Mouse (Mus musculus): Measurements from ENCODE around the gene Map4k3. TPM values are rescaled to one million over a fixed set of nuclear protein-coding genes. Genes with fewer than 3 reads are reported as not detected.

The Map4k3 gene
- polyA plus RNA-seq, 1 experiment from 2014 or later: 13.9 TPM

DNA sequence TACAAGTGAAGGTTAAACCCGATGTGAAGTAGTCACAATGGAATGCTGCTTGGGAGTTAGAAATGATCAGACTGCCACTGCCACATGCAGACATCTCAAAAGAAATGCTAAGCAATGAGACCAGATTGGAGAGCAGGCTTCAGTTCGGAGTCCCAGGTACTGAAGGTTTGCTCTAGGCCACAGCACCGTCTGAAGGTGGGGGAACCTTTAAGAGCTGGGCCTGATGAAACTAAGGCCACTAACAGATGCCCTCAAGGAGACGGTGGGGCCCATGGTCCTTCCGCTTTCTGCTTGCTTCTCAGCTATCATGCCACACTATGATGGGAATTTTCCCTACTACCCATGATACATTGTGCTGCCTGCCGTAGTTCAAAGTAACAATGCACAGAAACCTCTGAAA is 32.1 kb downstream of the Map4k3 start:
- Histone ChIP-seq H3K9me3 (no peaks in the 10 kb centered on the region), H3K4me3 (no peak overlapping the region), H3K27me3 (ENCODE audit: poor library complexity, severe bottlenecking) (no peaks in the 10 kb centered on the region), H3K27ac (no peak overlapping the region), H3K4me1 (peaks cover 22% of the 10 kb centered on the region), H3K36me3 (replicated peaks) (peaks cover 3% of the 10 kb centered on the region; the same call in 1 of the 2 replicates)
- DNase-seq (ENCODE audit: extremely low spot score, low spot score): no peak
- WGBS: 92% methylated on average over 6 of the region's 6 CpGs

DNA sequence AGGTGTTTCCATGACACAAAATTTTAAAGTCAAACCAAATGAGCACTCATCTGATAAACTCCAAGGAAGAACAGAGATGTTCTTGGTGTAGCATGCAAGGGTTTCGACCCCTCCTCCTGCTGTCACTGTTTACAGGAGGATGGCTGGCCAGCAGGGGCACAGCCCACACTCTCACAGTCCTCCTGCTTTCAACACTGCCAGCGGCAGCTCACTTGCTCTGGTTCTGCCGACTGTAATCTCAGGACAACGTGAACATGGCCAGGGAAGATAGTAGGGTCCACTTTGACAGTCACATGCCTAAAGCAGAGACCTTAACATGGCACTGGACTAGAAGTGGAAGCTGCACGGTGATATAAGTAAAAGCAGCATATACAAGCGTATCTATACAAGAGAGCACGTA is 34.6 kb downstream of the Map4k3 start:
- H3K4me3 ChIP-seq: no peak overlapping the region

GRCm38 (mm10) chr17:80692183-80692582 is 36.1 kb downstream of the Map4k3 start:
- no peak overlapping the region for H3K4me3 ChIP-seq
- no peak for DNase-seq (ENCODE audit: extremely low spot score, low spot score)
- H3K4me1 ChIP-seq: peaks cover 12% of the 10 kb centered on the region; the same call in 1 of the 2 replicates
- H3K27me3 ChIP-seq (ENCODE audit: poor library complexity, severe bottlenecking): no peaks in the 10 kb centered on the region
- no peak overlapping the region for H3K27ac ChIP-seq
- no peaks in the 10 kb centered on the region for H3K9me3 ChIP-seq
- WGBS: 93% methylated on average over 13 of the region's 13 CpGs
- peaks cover 3% of the 10 kb centered on the region; the same call in 1 of the 2 replicates for H3K36me3 ChIP-seq (replicated peaks)

More for the DNA sequence above, 34.6 kb downstream of the Map4k3 start:
- H3K9me3 ChIP-seq: no peaks in the 10 kb centered on the region
- WGBS: 77% methylated on average over 7 of the region's 7 CpGs
- no peak overlapping the region for H3K27ac ChIP-seq
- DNase-seq (ENCODE audit: extremely low spot score, low spot score): no peak
- peaks cover 3% of the 10 kb centered on the region; the same call in 1 of the 2 replicates for H3K36me3 ChIP-seq (replicated peaks)
- no peaks in the 10 kb centered on the region for H3K27me3 ChIP-seq (ENCODE audit: poor library complexity, severe bottlenecking)
- H3K4me1 ChIP-seq: peaks cover 18% of the 10 kb centered on the region

DNA sequence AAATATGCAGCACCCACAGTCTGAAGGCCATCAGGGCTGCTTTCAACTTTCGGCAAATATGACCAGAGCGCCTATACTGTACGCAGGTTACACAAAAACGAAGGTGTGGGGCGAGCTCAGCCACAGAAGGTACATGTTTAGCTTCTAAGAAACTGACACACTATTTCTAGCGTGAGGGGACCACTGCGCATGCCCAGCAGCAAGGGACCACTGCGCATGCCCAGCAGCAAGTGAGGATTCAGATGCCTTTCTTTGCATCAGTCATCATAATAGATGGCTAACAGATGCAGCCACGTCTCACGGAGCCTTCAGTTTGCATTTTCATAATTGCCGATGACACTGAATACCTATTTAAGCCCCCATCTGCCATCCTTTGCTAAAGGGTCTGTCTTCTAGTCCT is 39.6 kb downstream of the Map4k3 start:
- DNase-seq (ENCODE audit: extremely low spot score, low spot score): no peak
- WGBS: 96% methylated on average over 11 of the region's 11 CpGs
- Histone ChIP-seq H3K27me3 (ENCODE audit: poor library complexity, severe bottlenecking) (no peaks in the 10 kb centered on the region), H3K4me1 (peaks cover 14% of the 10 kb centered on the region), H3K4me3 (no peak overlapping the region), H3K9me3 (no peaks in the 10 kb centered on the region), H3K27ac (no peak overlapping the region), H3K36me3 (replicated peaks) (no peaks in the 10 kb centered on the region)

- no peak overlapping the region for H3K4me3 ChIP-seq
- no peaks in the 10 kb centered on the region for H3K36me3 ChIP-seq (replicated peaks)
- no peak overlapping the region for H3K27ac ChIP-seq
- no peaks in the 10 kb centered on the region for H3K27me3 ChIP-seq (ENCODE audit: poor library complexity, severe bottlenecking)
- no peaks in the 10 kb centered on the region for H3K9me3 ChIP-seq
- WGBS: 91% methylated on average over 5 of the region's 5 CpGs
- no peak for DNase-seq (ENCODE audit: extremely low spot score, low spot score)
- H3K4me1 ChIP-seq: peaks cover 17% of the 10 kb centered on the region
Observed at GRCm38 (mm10) chr17:80686066-80686465, 42.2 kb downstream of the Map4k3 start.

- Histone ChIP-seq H3K36me3 (replicated peaks) (0 out of 2 replicates have a peak, but pooled peaks cover 2% of the 10 kb centered on the region), H3K4me1 (peaks cover 17% of the 10 kb centered on the region), H3K9me3 (no peaks in the 10 kb centered on the region), H3K4me3 (no peak overlapping the region), H3K27me3 (ENCODE audit: poor library complexity, severe bottlenecking) (no peaks in the 10 kb centered on the region), H3K27ac (no peak overlapping the region)
- no peak for DNase-seq (ENCODE audit: extremely low spot score, low spot score)
- 54% methylated on average over 6 of the region's 6 CpGs for WGBS
Observed at GRCm38 (mm10) chr17:80683821-80684576, 44.3 kb downstream of the Map4k3 start.

DNA sequence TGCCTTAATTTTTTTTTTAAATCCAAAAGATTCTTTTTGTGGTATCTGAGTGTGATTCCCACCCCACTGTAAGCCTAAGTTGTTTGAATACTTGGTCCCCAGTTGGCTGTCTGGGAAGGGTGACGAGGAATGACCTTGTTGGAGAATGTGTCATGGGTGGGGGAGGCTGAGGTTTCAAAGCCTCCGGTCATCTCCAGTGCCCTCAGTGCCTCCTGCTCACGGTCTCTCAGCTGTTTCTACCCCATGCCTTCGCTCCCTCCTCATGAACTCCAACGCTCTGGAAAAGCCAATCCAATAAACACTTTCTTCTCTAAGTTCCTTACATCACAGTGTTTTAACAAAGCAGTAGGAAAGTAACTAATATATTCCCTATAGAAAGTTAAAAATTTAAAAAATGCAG is 45.2 kb downstream of the Map4k3 start:
- H3K4me1 ChIP-seq: peaks cover 17% of the 10 kb centered on the region
- H3K27me3 ChIP-seq (ENCODE audit: poor library complexity, severe bottlenecking): no peaks in the 10 kb centered on the region
- H3K4me3 ChIP-seq: no peak overlapping the region
- no peak overlapping the region for H3K27ac ChIP-seq
- 89% methylated on average over 5 of the region's 5 CpGs for WGBS
- 0 out of 2 replicates have a peak, but pooled peaks cover 5% of the 10 kb centered on the region for H3K36me3 ChIP-seq (replicated peaks)
- no peaks in the 10 kb centered on the region for H3K9me3 ChIP-seq
- DNase-seq (ENCODE audit: extremely low spot score, low spot score): no peak

DNA sequence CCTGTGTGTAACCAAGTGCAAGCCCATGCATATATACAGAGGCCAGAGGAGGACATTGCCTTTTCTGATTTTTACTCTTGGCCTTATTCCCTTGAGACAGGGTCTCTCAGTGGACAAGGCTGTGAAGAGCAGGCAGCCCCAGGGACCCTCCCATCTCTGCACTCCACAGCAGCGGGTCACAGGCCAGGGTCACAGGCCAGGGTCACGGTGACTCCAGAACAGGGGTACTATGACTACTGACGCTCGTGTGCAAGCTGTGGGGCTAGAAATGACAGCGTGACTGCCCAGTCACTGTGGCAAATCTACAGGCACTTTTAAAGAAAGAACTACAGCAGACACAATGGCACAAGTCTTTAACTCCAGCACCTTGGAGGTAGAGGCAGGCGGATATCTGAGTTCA is 50.1 kb downstream of the Map4k3 start:
- H3K9me3 ChIP-seq: no peaks in the 10 kb centered on the region
- H3K36me3 ChIP-seq (replicated peaks): 0 out of 2 replicates have a peak, but pooled peaks cover 5% of the 10 kb centered on the region
- no peak overlapping the region for H3K27ac ChIP-seq
- H3K4me3 ChIP-seq: no peak overlapping the region
- no peaks in the 10 kb centered on the region; the same call in 1 of the 2 replicates for H3K4me1 ChIP-seq
- 78% methylated on average over 6 of the region's 6 CpGs for WGBS
- no peak for DNase-seq (ENCODE audit: extremely low spot score, low spot score)
- no peaks in the 10 kb centered on the region for H3K27me3 ChIP-seq (ENCODE audit: poor library complexity, severe bottlenecking)

DNA sequence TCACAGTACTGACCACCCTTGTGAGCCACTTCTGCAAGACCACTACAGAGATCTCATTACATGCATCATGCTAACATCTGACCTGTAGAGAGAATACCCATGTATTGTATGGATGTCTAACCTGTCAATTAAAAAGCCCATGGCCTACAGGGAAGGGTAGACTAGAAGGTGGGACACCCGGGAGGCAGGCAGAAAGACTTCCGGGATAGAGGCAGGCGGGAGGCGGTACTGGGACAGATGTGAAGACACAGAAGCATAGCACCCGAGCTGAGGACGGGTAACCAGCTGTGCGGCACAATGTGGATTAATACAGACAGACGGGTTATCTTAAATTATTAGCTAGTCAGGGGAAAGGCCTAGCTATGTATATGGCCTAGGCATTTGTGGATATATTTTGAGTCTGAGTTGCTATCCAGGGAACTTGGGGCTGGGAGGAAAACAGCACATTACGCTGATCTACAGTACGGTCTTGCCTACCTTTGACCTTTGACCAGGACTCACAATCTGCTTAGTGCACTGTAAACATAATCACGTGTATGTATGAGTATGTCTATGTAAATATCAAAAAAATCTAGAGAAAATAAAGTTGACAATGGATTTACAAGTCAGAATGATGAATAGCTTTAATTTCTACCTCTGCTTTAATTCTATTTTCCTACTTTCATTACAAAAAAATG is 51.3 kb downstream of the Map4k3 start:
- Histone ChIP-seq H3K27ac (no peak overlapping the region), H3K9me3 (no peaks in the 10 kb centered on the region), H3K4me1 (no peaks in the 10 kb centered on the region; the same call in 1 of the 2 replicates), H3K4me3 (no peak overlapping the region), H3K27me3 (ENCODE audit: poor library complexity, severe bottlenecking) (no peaks in the 10 kb centered on the region), H3K36me3 (replicated peaks) (0 out of 2 replicates have a peak, but pooled peaks cover 5% of the 10 kb centered on the region)
- DNase-seq (ENCODE audit: extremely low spot score, low spot score): no peak
- 86% methylated on average over 11 of the region's 11 CpGs for WGBS

DNA sequence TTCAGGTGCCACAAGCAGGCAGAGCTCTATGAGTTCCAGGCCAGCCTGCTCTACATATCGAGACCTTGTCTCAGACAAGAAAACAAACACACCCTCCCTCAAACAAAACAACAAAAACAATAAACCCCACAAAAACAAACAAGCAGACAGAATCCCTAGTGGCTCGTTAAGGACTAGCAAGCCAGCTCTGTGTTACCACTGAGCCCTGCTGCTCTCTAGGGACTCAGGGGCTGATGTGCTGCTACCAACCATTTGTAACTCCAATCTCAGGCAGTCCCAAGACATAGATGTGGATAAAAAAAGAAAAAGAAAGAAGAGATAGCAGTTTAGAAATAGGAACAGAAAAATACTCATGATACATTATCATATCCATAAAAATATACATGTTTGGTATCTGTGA is 52.1 kb downstream of the Map4k3 start:
- WGBS: 73% methylated on average over 2 of the region's 2 CpGs
- no peak overlapping the region for H3K4me3 ChIP-seq
- peaks cover 2% of the 10 kb centered on the region; the same call in 1 of the 2 replicates for H3K4me1 ChIP-seq
- H3K36me3 ChIP-seq (replicated peaks): 0 out of 2 replicates have a peak, but pooled peaks cover 5% of the 10 kb centered on the region
- H3K27ac ChIP-seq: no peak overlapping the region
- no peaks in the 10 kb centered on the region for H3K9me3 ChIP-seq
- DNase-seq (ENCODE audit: extremely low spot score, low spot score): no peak
- no peaks in the 10 kb centered on the region for H3K27me3 ChIP-seq (ENCODE audit: poor library complexity, severe bottlenecking)

DNA sequence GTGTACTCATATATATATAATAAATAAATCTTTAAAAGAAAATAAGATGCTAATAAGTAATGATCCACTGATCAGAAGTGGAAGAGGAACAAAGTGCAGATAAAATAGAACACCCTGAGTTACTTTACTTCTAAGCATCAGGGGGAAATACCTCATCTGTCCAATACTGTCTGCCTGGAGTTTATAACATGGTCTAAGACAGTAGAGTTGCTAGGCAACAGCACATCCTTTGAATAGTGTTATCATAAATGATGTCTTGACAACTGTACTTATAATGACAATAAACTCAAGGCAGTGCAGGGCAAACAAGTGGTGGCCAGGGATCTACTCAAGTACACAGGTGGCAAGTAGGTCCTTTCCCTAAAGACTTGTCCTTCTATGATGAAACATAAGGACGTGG is 57.9 kb downstream of the Map4k3 start:
- H3K4me3 ChIP-seq: no peak overlapping the region
- DNase-seq (ENCODE audit: extremely low spot score, low spot score): no peak
- no peaks in the 10 kb centered on the region for H3K36me3 ChIP-seq (replicated peaks)
- WGBS: 83% methylated on average over 1 of the region's 1 CpGs
- no peaks in the 10 kb centered on the region for H3K9me3 ChIP-seq
- no peaks in the 10 kb centered on the region for H3K27me3 ChIP-seq (ENCODE audit: poor library complexity, severe bottlenecking)
- no peak overlapping the region for H3K27ac ChIP-seq
- peaks cover 12% of the 10 kb centered on the region for H3K4me1 ChIP-seq

GRCm38 (mm10) chr17:80663623-80664022 is 64.7 kb downstream of the Map4k3 start:
- Histone ChIP-seq H3K27me3 (ENCODE audit: poor library complexity, severe bottlenecking) (no peaks in the 10 kb centered on the region), H3K4me1 (peaks cover 10% of the 10 kb centered on the region), H3K9me3 (no peaks in the 10 kb centered on the region), H3K27ac (no peak overlapping the region), H3K4me3 (no peak overlapping the region), H3K36me3 (replicated peaks) (peaks cover 8% of the 10 kb centered on the region)
- no peak for DNase-seq (ENCODE audit: extremely low spot score, low spot score)
- WGBS: 90% methylated on average over 4 of the region's 4 CpGs

Measured in forebrain, embryonic 10.5 days (tissue).